Mouse (Mus musculus): ENCODE results near the gene Pik3r5.

Gene Pik3r5

GRCm38 (mm10) chr11:68447242-68447641, 15.3 kb downstream of the Pik3r5 start:
- no peak for DNase-seq (ENCODE audit: low read depth, low spot score)

DNA sequence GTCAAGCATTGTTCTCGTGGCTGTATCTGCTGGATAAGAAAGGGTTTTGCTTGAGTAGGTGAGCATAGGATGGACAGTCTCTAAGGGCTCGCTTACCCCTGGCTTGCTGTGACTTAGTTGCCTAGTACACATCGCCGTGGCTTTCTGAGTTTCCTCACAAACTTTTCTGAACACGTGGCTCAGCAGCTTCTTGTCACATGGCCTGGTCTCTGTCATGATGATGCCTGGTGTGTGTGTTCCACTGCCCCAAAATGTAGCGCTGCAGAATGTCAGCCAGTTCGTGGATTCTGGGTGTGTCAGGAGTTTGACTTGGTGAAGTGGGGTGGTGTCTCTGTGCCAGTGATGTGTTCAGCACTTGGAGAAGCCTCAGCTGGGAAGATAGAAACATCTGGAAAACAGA, 16.4 kb downstream of the Pik3r5 start:
- no peak for DNase-seq (ENCODE audit: low read depth, low spot score)

DNA sequence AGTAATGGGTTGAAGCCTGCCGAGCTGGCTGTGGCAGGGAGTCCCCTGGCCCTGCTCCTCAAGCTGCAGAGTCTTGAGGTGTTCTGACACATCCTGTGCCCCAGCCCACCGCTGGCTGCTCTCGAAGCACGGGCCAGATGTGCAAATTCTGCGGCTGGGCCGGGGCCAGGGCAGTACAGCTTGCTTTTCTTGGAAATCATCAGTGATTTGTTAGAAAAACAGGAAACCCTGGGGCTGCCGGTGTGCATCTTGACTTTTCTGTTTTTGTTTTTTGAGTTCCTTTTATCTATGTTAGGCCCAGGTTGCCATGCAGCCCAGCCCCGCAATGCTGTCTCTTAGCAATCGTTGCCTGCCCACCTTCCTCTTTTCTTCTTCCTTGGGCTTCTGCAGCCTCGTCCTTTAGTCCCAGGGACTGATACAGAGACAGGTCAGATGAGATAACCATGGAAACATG, 19.4 kb downstream of the Pik3r5 start:
- no peak for DNase-seq (ENCODE audit: low read depth, low spot score)

DNA sequence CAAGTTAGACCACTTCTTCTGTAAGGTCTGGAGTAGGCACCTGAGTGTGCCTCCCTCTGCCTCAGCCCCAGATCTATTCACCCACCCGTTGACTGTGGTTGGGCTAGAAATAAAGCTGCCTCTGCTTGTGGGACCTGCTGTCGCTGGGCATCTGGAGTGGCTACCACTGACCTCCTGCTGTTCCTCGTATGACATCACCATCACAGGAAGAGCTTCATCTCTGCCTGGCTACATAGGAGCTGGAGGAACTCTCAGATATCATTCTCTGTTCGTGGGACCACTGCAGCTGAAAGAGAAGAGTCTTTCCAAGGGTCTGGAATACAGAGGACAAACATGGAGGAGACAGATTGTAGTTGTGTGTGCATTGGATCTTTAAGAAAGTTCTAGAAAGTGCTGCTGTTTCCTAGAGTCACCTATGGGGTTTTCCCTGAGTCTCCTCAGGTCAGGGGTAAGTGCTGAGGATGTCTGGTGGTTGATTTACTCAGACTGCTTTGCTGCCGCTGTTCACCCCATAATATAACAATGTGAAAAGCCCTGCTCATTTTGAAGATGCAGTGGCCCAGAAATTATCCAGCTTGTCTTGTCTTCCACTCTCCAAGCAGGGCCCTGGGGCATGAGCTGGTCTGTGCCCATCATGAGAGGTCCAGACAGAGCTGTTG, 20.0 kb downstream of the Pik3r5 start:
- DNase-seq (ENCODE audit: low read depth, low spot score): no peak

GRCm38 (mm10) chr11:68452740-68453139, 20.8 kb downstream of the Pik3r5 start:
- no peak for DNase-seq (ENCODE audit: low read depth, low spot score)

- DNase-seq (ENCODE audit: low read depth, low spot score): no peak
Measured at GRCm38 (mm10) chr11:68453301-68453700, 21.4 kb downstream of the Pik3r5 start.

DNA sequence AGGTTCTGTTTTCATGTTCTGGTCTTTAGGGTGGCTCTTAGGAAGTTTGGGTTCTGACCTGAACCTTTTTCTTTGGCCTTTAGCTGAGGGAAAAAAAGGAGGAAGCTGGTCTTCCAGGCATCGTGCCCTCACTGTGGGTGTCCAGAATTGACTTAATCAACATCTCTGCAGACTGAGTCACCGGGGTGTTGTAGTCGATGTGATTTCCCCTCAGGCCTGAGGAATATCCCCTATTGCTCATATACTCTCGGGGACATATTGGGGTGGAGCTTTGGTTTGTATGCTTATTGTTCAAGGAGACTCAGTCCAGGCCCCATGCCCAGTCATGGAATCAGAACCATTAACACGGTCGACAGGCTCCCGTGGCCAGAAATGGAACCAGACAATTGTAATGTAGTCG, 26.2 kb downstream of the Pik3r5 start:
- DNase-seq (ENCODE audit: low read depth, low spot score): no peak

GRCm38 (mm10) chr11:68459021-68459420, 27.1 kb downstream of the Pik3r5 start:
- DNase-seq (ENCODE audit: low read depth, low spot score): no peak

- DNase-seq (ENCODE audit: low read depth, low spot score): no peak
Measured at GRCm38 (mm10) chr11:68459486-68459885, 27.6 kb downstream of the Pik3r5 start.

- DNase-seq (ENCODE audit: low read depth, low spot score): no peak
Measured at GRCm38 (mm10) chr11:68462716-68463115, 30.8 kb downstream of the Pik3r5 start.

DNA sequence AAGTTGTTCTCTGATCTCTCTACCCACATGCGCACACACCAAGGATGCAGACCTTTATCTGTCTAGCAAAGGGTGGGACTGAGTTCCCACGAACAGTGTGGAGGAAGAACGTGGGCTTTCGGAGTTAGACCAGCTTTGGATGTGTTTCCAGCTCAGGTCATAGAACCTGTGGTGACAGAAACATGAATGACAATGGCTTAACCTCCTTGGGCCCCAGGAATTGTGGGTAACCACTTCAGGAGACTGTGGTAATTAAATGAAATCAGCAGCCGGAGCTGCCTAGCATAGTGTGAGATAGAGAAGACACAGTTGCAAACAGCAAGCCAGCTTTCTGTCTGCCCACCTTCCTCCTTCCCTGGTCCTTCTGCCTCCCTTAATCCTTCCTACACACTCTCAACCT, 32.3 kb downstream of the Pik3r5 start:
- DNase-seq (ENCODE audit: low read depth, low spot score): no peak

GRCm38 (mm10) chr11:68465090-68465489, 33.2 kb downstream of the Pik3r5 start:
- DNase-seq (ENCODE audit: low read depth, low spot score): no peak

- DNase-seq (ENCODE audit: low read depth, low spot score): no peak
Measured at GRCm38 (mm10) chr11:68467441-68467840, 35.5 kb downstream of the Pik3r5 start.

DNA sequence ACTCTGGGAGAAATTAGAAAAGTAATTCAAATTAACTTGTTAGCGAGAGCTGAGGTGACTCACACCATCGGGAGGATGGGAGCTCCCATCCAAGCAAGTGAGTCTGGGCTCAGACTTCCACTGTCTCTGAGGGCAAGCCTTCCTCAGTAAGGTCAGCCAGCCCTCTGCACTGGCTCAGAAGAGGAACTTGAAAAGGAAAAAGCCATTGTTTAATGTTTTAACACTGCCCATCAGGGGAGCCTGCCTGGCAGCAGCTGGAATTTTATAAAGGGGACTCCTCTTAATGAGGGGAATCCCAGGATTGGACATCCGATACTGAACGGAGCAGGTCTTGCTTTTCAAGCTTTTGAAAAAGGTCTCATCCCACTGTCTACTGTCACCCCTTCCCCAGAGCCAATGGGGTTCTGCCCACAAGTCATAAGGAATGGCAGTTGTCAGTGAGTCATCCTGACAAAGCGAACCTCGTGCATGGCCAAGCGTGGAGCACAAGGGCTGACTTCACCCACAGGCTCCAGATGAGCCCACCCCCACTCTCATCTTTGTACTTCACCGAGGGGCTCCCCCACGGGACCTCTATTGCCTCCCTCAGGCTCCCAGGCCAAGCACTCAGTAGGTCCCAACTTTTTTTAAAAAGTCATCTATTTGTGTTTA, 36.2 kb downstream of the Pik3r5 start:
- no peak for DNase-seq (ENCODE audit: low read depth, low spot score)

DNA sequence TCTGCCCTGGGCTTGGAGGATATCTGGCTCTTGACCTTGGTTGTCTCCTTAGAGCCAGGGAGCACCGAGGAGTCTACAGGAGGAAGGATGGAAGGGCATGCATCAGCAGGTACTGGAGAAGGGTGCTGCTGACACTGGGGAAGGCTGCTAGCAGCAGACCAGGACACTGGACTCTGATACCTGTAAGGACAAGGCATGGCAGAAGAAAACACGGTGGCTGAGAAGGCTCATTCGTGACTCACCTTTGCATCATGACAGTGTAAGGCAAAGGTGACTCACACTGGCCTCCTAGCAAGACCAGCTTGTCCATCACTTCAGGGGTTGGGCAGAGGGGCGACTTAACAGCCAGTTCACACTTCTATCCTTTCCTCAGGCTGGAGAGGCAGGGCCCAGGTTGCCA, 37.0 kb downstream of the Pik3r5 start:
- no peak for DNase-seq (ENCODE audit: low read depth, low spot score)

GRCm38 (mm10) chr11:68472162-68472849, 40.4 kb downstream of the Pik3r5 start:
- DNase-seq (ENCODE audit: low read depth, low spot score): no peak

DNA sequence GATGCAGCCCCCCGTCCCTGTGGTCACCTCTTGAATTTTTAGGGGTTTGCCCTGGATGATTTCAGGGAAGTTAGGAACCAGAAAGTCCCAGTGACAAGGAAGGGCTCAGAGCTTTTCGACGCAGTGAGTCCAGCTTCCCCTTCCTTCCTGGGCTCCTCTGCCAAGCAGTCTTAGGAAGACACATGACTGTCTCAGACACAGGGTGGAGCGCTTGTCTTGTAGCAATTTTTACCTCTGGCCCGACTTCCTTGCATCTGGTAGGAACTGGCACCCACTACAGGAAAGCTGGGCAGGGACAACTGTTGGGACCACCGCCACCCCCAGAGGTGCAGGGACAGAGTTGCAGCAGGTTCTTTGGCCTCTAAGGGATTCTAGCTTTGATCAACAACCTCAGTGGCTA, 42.7 kb downstream of the Pik3r5 start:
- DNase-seq (ENCODE audit: low read depth, low spot score): no peak

GRCm38 (mm10) chr11:68475676-68476075, 43.8 kb downstream of the Pik3r5 start:
- DNase-seq (ENCODE audit: low read depth, low spot score): no peak

DNA sequence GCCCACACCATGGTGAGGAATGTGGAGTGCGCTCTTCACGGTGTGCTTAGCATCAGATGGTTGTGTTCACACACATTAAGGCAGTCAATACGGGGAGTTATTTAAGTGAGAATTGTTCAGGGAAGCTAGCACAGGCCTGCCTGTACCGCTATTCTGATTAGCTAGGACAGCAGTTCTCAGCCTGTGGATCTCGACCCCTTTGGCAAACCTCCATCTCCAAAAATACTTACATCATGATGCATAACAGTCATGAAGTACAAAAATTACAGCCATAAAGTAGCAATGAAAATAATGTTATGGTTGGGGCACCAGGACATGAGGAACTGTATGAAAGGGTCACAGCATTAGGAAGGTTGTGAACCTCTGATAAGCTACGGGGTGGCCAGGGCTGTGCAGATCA, 45.7 kb downstream of the Pik3r5 start:
- DNase-seq (ENCODE audit: low read depth, low spot score): no peak

DNA sequence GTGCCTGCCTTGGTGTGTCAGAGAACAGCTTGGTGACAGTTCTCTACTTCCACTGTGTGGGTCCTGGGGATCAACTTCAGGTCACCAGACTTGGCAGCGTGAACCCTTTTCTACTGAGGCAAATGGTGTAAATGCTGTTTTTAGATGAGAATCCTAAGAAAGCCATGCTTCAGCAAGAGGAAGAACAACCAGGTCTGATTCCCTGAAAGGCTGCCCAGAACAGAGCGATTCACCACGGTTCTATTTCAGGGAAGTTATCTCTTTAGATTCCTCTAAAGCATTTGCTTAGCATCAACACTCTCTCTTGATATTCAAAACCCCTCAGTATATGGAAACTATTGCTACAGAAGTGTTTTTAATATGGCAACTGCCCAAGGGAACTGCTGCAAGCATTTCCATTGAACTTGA, 46.7 kb downstream of the Pik3r5 start:
- DNase-seq (ENCODE audit: low read depth, low spot score): no peak

DNA sequence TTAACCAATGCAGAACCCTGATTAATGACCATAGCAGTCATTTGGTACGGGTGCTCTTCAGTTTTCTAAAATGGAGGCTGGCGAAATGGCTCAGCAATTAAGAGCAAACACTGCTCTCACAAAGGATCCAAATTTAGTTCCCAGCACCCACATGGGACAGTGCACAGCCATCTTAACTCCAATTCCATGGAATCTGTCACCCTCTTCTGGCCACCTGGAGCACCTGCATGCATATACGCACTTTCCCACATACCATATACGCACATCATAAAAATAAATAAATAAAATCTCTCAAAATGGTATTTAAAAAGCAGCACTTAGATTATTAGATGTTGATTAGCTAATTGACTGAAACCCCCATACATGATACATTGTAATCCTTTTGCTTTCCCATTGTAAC, 48.7 kb downstream of the Pik3r5 start:
- DNase-seq (ENCODE audit: low read depth, low spot score): no peak

DNA sequence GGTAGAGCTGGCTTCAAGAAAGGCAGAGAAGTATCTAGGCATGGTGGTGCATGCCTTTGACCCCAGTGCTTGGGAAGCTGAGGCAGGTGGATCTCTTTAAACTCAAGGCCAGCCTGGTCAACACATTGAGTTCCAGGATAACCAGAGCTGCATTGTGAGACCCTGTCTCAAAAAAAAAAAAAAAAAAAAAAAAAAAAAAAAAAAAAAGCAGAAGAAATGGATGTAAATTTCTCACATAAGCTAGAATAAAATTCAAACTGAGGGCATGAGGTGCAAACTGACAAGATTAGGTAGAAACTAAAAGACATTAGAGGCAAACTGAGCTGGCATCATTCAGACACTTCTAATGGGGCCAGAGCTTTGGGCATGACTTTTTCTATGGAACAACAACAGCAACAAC, 50.1 kb downstream of the Pik3r5 start:
- no peak for DNase-seq (ENCODE audit: low read depth, low spot score)

GRCm38 (mm10) chr11:68483213-68483612, 51.3 kb downstream of the Pik3r5 start:
- no peak for DNase-seq (ENCODE audit: low read depth, low spot score)

All from embryo, embryonic 11.5 days (tissue).